Mouse (Mus musculus): Measurements from ENCODE around the gene Stx3. TPM values are rescaled to one million over a fixed set of nuclear protein-coding genes. Genes with fewer than 3 reads are reported as not detected.

The Stx3 gene
- polyA plus RNA-seq (2014; fragmentation: Nextera tagmentation; extraction: Ambion mirVana), result 6.8 and 8.4 TPM in 2 replicates

GRCm38 (mm10) chr19:11819143-11819700 lies at the start of gene Stx3:
Gene Stx3, minus strand, starts transcription at chr19:11819403.
- no peaks in the 10 kb centered on the region for H3K9me3 ChIP-seq (ENCODE audit: control insufficient read depth, low read length)
- H3K4me2 ChIP-seq (ENCODE audit: low read depth, severe bottlenecking), result peak within 1 kb of the TSS; percentile 96
- peaks cover 37% of the 10 kb centered on the region for H3K27me3 ChIP-seq (ENCODE audit: control insufficient read depth, insufficient read depth, low read length)
- H3K27ac ChIP-seq (replicated peaks; ENCODE audit: low read depth, low read length), result no peak within 1 kb of the TSS
- ATAC-seq (ENCODE audit: insufficient number of reproducible peaks, low FRiP score, low TSS enrichment, low read depth) (no peak), DNase-seq (ENCODE audit: low spot score) (peak; percentile 55)
- H3K36me3 ChIP-seq (ENCODE audit: control insufficient read depth, insufficient read depth, low read length), result no peaks in the 10 kb centered on the region
- no peaks in the 10 kb centered on the region for H3K4me1 ChIP-seq (ENCODE audit: control insufficient read depth, insufficient read depth, low read length)
- under 1% methylated on average over 20 of the region's 20 CpGs for WGBS
- peak within 1 kb of the TSS; percentile 51 for H3K4me3 ChIP-seq (ENCODE audit: low read depth, low read length)
- peak within 1 kb of the TSS; percentile 67 for H3K9ac ChIP-seq (ENCODE audit: low read length)

- ATAC-seq (ENCODE audit: insufficient number of reproducible peaks, low FRiP score, low TSS enrichment, low read depth), result no peak
- WGBS, result 82% methylated on average over 2 of the region's 2 CpGs
These were observed 48.6 kb upstream of the Stx3 start for GRCm38 (mm10) chr19:11867837-11868236.

DNA sequence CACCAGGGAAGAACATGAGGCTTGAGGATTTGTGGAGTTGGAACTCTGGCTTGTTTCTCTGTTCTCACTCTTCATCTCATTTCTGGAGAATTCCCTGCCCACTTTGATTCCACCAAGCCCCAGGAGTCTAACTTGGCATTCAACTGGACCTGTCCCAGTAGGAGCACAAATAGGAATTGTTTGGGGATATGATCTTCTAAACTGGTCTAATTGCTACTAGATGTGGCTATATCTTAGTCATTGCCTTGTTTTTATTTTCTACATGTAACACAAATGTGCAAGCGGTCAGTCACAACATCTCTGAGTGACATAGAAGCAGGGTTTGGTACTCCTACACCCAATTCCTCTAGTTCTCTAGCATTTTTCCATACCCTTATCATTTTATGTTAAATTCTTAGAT lies 41.8 kb upstream of the Stx3 start, which contains the start of gene Olfr1418:
TSS of gene Olfr1418 (minus strand) at position 101 of the 400 bp plus-strand sequence.
- Histone ChIP-seq H3K9me3 (ENCODE audit: control insufficient read depth, low read length) (no peaks in the 10 kb centered on the region), H3K9ac (ENCODE audit: low read length) (no peak within 1 kb of the TSS), H3K4me3 (ENCODE audit: low read depth, low read length) (no peak within 1 kb of the TSS), H3K27me3 (ENCODE audit: control insufficient read depth, insufficient read depth, low read length) (no peaks in the 10 kb centered on the region), H3K36me3 (ENCODE audit: control insufficient read depth, insufficient read depth, low read length) (no peaks in the 10 kb centered on the region), H3K27ac (replicated peaks; ENCODE audit: low read depth, low read length) (no peak within 1 kb of the TSS), H3K4me2 (ENCODE audit: low read depth, severe bottlenecking) (no peak within 1 kb of the TSS), H3K4me1 (ENCODE audit: control insufficient read depth, insufficient read depth, low read length) (no peaks in the 10 kb centered on the region)
- WGBS, result 95% methylated on average over 1 of the region's 1 CpGs
- DNase-seq (ENCODE audit: low spot score) (no peak), ATAC-seq (ENCODE audit: insufficient number of reproducible peaks, low FRiP score, low TSS enrichment, low read depth) (no peak)

More at GRCm38 (mm10) chr19:11867837-11868236, 48.6 kb upstream of the Stx3 start:
- Histone ChIP-seq H3K4me1 (ENCODE audit: control insufficient read depth, insufficient read depth, low read length) (no peaks in the 10 kb centered on the region), H3K4me3 (ENCODE audit: low read depth, low read length) (no peak overlapping the region), H3K9ac (ENCODE audit: low read length) (no peak overlapping the region), H3K9me3 (ENCODE audit: control insufficient read depth, low read length) (no peaks in the 10 kb centered on the region; the same call in 1 of the 2 replicates), H3K36me3 (ENCODE audit: control insufficient read depth, insufficient read depth, low read length) (no peaks in the 10 kb centered on the region), H3K27ac (replicated peaks; ENCODE audit: low read depth, low read length) (no peak overlapping the region), H3K27me3 (ENCODE audit: control insufficient read depth, insufficient read depth, low read length) (no peaks in the 10 kb centered on the region), H3K4me2 (ENCODE audit: low read depth, severe bottlenecking) (no peak overlapping the region)
- DNase-seq (ENCODE audit: low spot score), result no peak

GRCm38 (mm10) chr19:11856506-11856905 lies 37.3 kb upstream of the Stx3 start:
- DNase-seq (ENCODE audit: low spot score) (no peak), ATAC-seq (ENCODE audit: insufficient number of reproducible peaks, low FRiP score, low TSS enrichment, low read depth) (no peak)
- Histone ChIP-seq H3K4me2 (ENCODE audit: low read depth, severe bottlenecking) (no peak overlapping the region), H3K4me3 (ENCODE audit: low read depth, low read length) (no peak overlapping the region), H3K4me1 (ENCODE audit: control insufficient read depth, insufficient read depth, low read length) (no peaks in the 10 kb centered on the region), H3K27ac (replicated peaks; ENCODE audit: low read depth, low read length) (no peak overlapping the region), H3K9ac (ENCODE audit: low read length) (no peak overlapping the region), H3K9me3 (ENCODE audit: control insufficient read depth, low read length) (no peaks in the 10 kb centered on the region), H3K27me3 (ENCODE audit: control insufficient read depth, insufficient read depth, low read length) (no peaks in the 10 kb centered on the region), H3K36me3 (ENCODE audit: control insufficient read depth, insufficient read depth, low read length) (no peaks in the 10 kb centered on the region)
- 83% methylated on average over 6 of the region's 6 CpGs for WGBS

DNA sequence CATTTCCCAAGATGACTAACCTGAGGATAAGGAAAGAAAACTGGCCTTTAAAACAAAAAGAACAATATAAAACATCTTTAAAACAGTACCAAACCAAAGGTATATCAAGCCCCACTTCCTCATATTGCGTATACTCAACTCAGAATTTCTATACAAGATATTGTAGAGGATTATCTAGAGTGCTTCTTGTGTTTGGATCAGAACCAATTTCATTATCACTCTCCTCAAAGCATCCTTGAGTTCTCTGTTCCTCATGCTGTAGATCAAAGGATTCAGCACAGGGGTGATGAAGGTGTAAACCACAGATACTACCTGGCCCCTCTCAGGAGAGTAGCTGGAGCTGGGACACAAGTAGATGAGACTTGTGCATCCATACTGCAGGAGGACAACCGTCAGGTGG lies 35.6 kb upstream of the Stx3 start:
- WGBS, result 90% methylated on average over 2 of the region's 2 CpGs
- Histone ChIP-seq H3K4me2 (ENCODE audit: low read depth, severe bottlenecking) (no peak overlapping the region), H3K4me3 (ENCODE audit: low read depth, low read length) (no peak overlapping the region), H3K9me3 (ENCODE audit: control insufficient read depth, low read length) (no peaks in the 10 kb centered on the region), H3K27ac (replicated peaks; ENCODE audit: low read depth, low read length) (no peak overlapping the region), H3K4me1 (ENCODE audit: control insufficient read depth, insufficient read depth, low read length) (no peaks in the 10 kb centered on the region), H3K27me3 (ENCODE audit: control insufficient read depth, insufficient read depth, low read length) (no peaks in the 10 kb centered on the region), H3K9ac (ENCODE audit: low read length) (no peak overlapping the region), H3K36me3 (ENCODE audit: control insufficient read depth, insufficient read depth, low read length) (no peaks in the 10 kb centered on the region)
- no peak for DNase-seq (ENCODE audit: low spot score)
- ATAC-seq (ENCODE audit: insufficient number of reproducible peaks, low FRiP score, low TSS enrichment, low read depth), result no peak

DNA sequence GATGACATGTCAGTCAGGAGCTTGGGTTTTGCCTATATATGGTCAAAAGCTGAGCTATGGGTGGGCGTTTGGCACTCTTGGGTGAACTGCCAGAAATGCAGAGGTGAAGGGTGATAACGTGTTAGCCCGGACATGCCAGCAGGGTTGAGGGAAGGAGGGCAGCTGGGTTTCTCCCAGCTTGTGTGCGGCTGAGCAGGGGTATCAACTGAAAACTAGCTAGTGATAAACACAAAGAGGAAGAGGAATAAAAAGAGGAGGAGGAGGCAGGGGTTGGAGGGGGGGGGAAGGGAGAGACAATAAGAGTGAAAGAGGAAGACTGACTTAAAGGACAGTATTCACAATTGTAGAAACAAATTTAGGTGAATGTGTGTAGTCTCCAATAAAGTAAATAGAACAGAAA lies 33.4 kb upstream of the Stx3 start:
- Histone ChIP-seq H3K9ac (ENCODE audit: low read length) (no peak overlapping the region), H3K36me3 (ENCODE audit: control insufficient read depth, insufficient read depth, low read length) (no peaks in the 10 kb centered on the region), H3K4me1 (ENCODE audit: control insufficient read depth, insufficient read depth, low read length) (no peaks in the 10 kb centered on the region), H3K9me3 (ENCODE audit: control insufficient read depth, low read length) (no peaks in the 10 kb centered on the region), H3K27ac (replicated peaks; ENCODE audit: low read depth, low read length) (no peak overlapping the region), H3K4me3 (ENCODE audit: low read depth, low read length) (no peak overlapping the region), H3K4me2 (ENCODE audit: low read depth, severe bottlenecking) (no peak overlapping the region), H3K27me3 (ENCODE audit: control insufficient read depth, insufficient read depth, low read length) (no peaks in the 10 kb centered on the region)
- 62% methylated on average over 4 of the region's 4 CpGs for WGBS
- DNase-seq (ENCODE audit: low spot score), result no peak
- no peak for ATAC-seq (ENCODE audit: insufficient number of reproducible peaks, low FRiP score, low TSS enrichment, low read depth)

DNA sequence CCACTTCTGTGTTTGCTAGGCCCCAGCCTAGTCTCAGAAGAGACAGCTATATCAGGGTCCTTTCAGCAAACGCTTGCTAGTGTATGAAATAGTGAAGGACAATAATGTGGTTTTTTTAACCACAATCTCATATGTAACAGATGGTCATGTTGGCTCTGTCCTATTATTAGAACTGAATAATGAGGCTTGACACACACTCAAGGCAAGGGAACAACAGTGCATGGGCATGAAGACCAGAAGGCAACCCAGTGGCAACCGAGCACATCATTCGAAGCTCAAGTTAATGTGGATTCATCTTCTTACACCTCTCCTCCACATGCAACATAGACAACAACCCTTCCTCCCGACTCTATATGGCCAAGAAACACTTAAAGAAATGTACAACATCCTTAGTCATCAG lies 27.1 kb upstream of the Stx3 start:
- no peak for DNase-seq (ENCODE audit: low spot score)
- no peaks in the 10 kb centered on the region for H3K4me1 ChIP-seq (ENCODE audit: control insufficient read depth, insufficient read depth, low read length)
- H3K27me3 ChIP-seq (ENCODE audit: control insufficient read depth, insufficient read depth, low read length), result no peaks in the 10 kb centered on the region
- ATAC-seq (ENCODE audit: insufficient number of reproducible peaks, low FRiP score, low TSS enrichment, low read depth), result no peak
- H3K4me3 ChIP-seq (ENCODE audit: low read depth, low read length), result no peak overlapping the region
- H3K9ac ChIP-seq (ENCODE audit: low read length), result no peak overlapping the region
- WGBS, result 90% methylated on average over 4 of the region's 4 CpGs
- no peak overlapping the region for H3K27ac ChIP-seq (replicated peaks; ENCODE audit: low read depth, low read length)
- no peak overlapping the region for H3K4me2 ChIP-seq (ENCODE audit: low read depth, severe bottlenecking)
- H3K36me3 ChIP-seq (ENCODE audit: control insufficient read depth, insufficient read depth, low read length), result no peaks in the 10 kb centered on the region
- no peaks in the 10 kb centered on the region for H3K9me3 ChIP-seq (ENCODE audit: control insufficient read depth, low read length)

DNA sequence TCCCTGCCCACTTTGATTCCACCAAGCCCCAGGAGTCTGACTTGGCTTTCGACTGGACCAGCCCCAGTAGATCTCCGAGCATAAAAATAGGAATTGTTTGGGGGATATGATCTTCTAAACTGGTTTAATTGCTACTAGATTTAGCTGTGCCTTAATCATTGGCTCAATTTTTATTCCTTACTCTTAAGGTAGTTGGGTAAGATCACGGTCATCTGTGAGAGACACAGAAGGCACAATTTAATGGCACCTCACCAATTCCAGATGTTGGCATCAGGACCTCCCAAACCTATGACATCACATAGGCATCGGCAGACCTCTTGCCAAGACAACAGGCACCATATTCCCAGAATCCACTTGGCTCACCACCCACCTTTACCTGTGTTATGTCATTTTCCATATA lies 19.9 kb upstream of the Stx3 start, which contains the start of gene Olfr1417:
TSS of gene Olfr1417 (minus strand) at position 101 of the 400 bp plus-strand sequence.
- Histone ChIP-seq H3K4me2 (ENCODE audit: low read depth, severe bottlenecking) (no peak within 1 kb of the TSS), H3K27me3 (ENCODE audit: control insufficient read depth, insufficient read depth, low read length) (no peaks in the 10 kb centered on the region), H3K4me3 (ENCODE audit: low read depth, low read length) (no peak within 1 kb of the TSS), H3K36me3 (ENCODE audit: control insufficient read depth, insufficient read depth, low read length) (no peaks in the 10 kb centered on the region), H3K4me1 (ENCODE audit: control insufficient read depth, insufficient read depth, low read length) (no peaks in the 10 kb centered on the region), H3K9me3 (ENCODE audit: control insufficient read depth, low read length) (no peaks in the 10 kb centered on the region), H3K9ac (ENCODE audit: low read length) (no peak within 1 kb of the TSS), H3K27ac (replicated peaks; ENCODE audit: low read depth, low read length) (no peak within 1 kb of the TSS)
- ATAC-seq (ENCODE audit: insufficient number of reproducible peaks, low FRiP score, low TSS enrichment, low read depth) (no peak), DNase-seq (ENCODE audit: low spot score) (no peak)
- WGBS, result 92% methylated on average over 4 of the region's 4 CpGs

Data from limb, embryonic 11.5 days (tissue).